Mouse (Mus musculus): ENCODE measurements around the gene Man1a.

The Man1a gene

GRCm38 (mm10) chr10:54076420-54076819 is at the start of gene Man1a:
TSS of gene Man1a (minus strand) at chr10:54076609.
- DNase-seq (ENCODE audit: low spot score) = peak; percentile 26

- no peak for DNase-seq (ENCODE audit: low spot score)
Measured at GRCm38 (mm10) chr10:54121816-54122215, 45.4 kb upstream of the Man1a start.

- peak; percentile 47 for DNase-seq (ENCODE audit: low spot score)
Measured at GRCm38 (mm10) chr10:54120375-54120774, 44.0 kb upstream of the Man1a start.

- no peak for DNase-seq (ENCODE audit: low spot score)
Measured at GRCm38 (mm10) chr10:54119303-54119702, 42.9 kb upstream of the Man1a start.

GRCm38 (mm10) chr10:54118223-54118912 is 42.0 kb upstream of the Man1a start:
- DNase-seq (ENCODE audit: low spot score) = no peak

- DNase-seq (ENCODE audit: low spot score) = peak; percentile 38
Measured at GRCm38 (mm10) chr10:54117763-54118162, 41.4 kb upstream of the Man1a start.

- DNase-seq (ENCODE audit: low spot score) = peak; percentile 37
Measured at GRCm38 (mm10) chr10:54103671-54104070, 27.3 kb upstream of the Man1a start.

- DNase-seq (ENCODE audit: low spot score) = no peak
Measured at GRCm38 (mm10) chr10:54092081-54092480, 15.7 kb upstream of the Man1a start.

- no peak for DNase-seq (ENCODE audit: low spot score)
Measured at GRCm38 (mm10) chr10:54089923-54090322, 13.5 kb upstream of the Man1a start.

GRCm38 (mm10) chr10:54087346-54087745 is 10.9 kb upstream of the Man1a start:
- DNase-seq (ENCODE audit: low spot score) = no peak

GRCm38 (mm10) chr10:54085073-54085472 is 8.7 kb upstream of the Man1a start:
- no peak for DNase-seq (ENCODE audit: low spot score)

GRCm38 (mm10) chr10:54077005-54077404 is 596 bp upstream of the Man1a start:
- DNase-seq (ENCODE audit: low spot score) = no peak

- peak; percentile 97 for DNase-seq (ENCODE audit: low spot score)
Measured at GRCm38 (mm10) chr10:54075441-54076010, 883 bp downstream of the Man1a start.

GRCm38 (mm10) chr10:54074609-54075421 is 1.6 kb downstream of the Man1a start:
- peak; percentile 23 for DNase-seq (ENCODE audit: low spot score)

- DNase-seq (ENCODE audit: low spot score) = peak; percentile 14
Measured at GRCm38 (mm10) chr10:54074247-54074608, 2.2 kb downstream of the Man1a start.

GRCm38 (mm10) chr10:54073641-54074203 is 2.7 kb downstream of the Man1a start:
- DNase-seq (ENCODE audit: low spot score) = peak; percentile 27

GRCm38 (mm10) chr10:54072336-54072735 is 4.1 kb downstream of the Man1a start:
- no peak for DNase-seq (ENCODE audit: low spot score)

- DNase-seq (ENCODE audit: low spot score) = no peak
Measured at GRCm38 (mm10) chr10:54070496-54070895, 5.9 kb downstream of the Man1a start.

- DNase-seq (ENCODE audit: low spot score) = no peak
Measured at GRCm38 (mm10) chr10:54069412-54069811, 7.0 kb downstream of the Man1a start.

- no peak for DNase-seq (ENCODE audit: low spot score)
Measured at GRCm38 (mm10) chr10:54066683-54067082, 9.7 kb downstream of the Man1a start.

- no peak for DNase-seq (ENCODE audit: low spot score)
Measured at GRCm38 (mm10) chr10:54063551-54064260, 12.7 kb downstream of the Man1a start.

GRCm38 (mm10) chr10:54062835-54063234 is 13.6 kb downstream of the Man1a start:
- no peak for DNase-seq (ENCODE audit: low spot score)

Measured in urinary bladder, postnatal 14 days (tissue).